Mouse (Mus musculus) embryonic facial prominence, embryonic 11.5 days (tissue): ENCODE measurements around the gene Ufc1. TPM values are rescaled to one million over a fixed set of nuclear protein-coding genes. Genes with fewer than 3 reads are reported as not detected.
A peak's percentile ranks its signal among the peaks of the same experiment; 100 is the strongest.

Experiments
- ATAC-seq: fragments of 200-750 bp; cut with Nextera tagmentation; replicated peaks from 2 replicates; pipeline ENCODE4 v1.8.0; 2017; ENCODE audit warnings: low read depth; ENCODE audit not compliant: insufficient number of reproducible peaks, low FRiP score, low TSS enrichment
- DNase-seq: peaks from one replicate; pipeline ENCODE4 v3.0.0-alpha.2; 2015; ENCODE audit warnings: low spot score
- H3K27ac ChIP-seq: fragments of 300-500 bp; sonication (generic); replicated peaks from 2 replicates; pipeline ENCODE4 v1.5.1; 2014; ENCODE audit warnings: mild to moderate bottlenecking, low read depth, low read length, control low read depth
- H3K27me3 ChIP-seq: fragments of 300-500 bp; sonication (generic); 2 replicates; pipeline ENCODE4 v1.6.1; 2014; ENCODE audit warnings: mild to moderate bottlenecking, low read length, moderate library complexity, mixed read lengths; ENCODE audit not compliant: control insufficient read depth, insufficient read depth
- H3K36me3 ChIP-seq: fragments of 300-500 bp; sonication (generic); replicated peaks from 2 replicates; pipeline ENCODE4 v1.6.1; 2014; ENCODE audit warnings: low read depth, mild to moderate bottlenecking, low read length, moderate library complexity, mixed read lengths; ENCODE audit not compliant: control insufficient read depth, insufficient read depth
- H3K4me1 ChIP-seq: fragments of 300-500 bp; sonication (generic); 2 replicates; pipeline ENCODE4 v1.6.1; 2014; ENCODE audit warnings: low read length, mixed read lengths; ENCODE audit not compliant: control insufficient read depth, insufficient read depth
- H3K4me2 ChIP-seq: fragments of 300-500 bp; sonication (generic); 2 replicates; pipeline ENCODE4 v1.6.1; 2014; ENCODE audit warnings: low read depth, mild to moderate bottlenecking, control low read depth, low read length, moderate library complexity
- H3K4me3 ChIP-seq: fragments of 300-500 bp; sonication (generic); 2 replicates; pipeline ENCODE4 v1.5.1; 2014; ENCODE audit warnings: low read depth, low read length, control low read depth
- H3K9ac ChIP-seq: fragments of 300-500 bp; sonication (generic); replicated peaks from 2 replicates; pipeline ENCODE4 v1.6.1; 2014; ENCODE audit warnings: mild to moderate bottlenecking, control low read depth, low read length
- H3K9me3 ChIP-seq: fragments of 300-500 bp; sonication (generic); replicated peaks from 2 replicates; pipeline ENCODE4 v1.6.1; 2016; ENCODE audit warnings: mild to moderate bottlenecking, low read length, inconsistent platforms, mixed read lengths; ENCODE audit not compliant: control insufficient read depth
- WGBS: fragments of 180-500 bp; shearing (Covaris S2); extraction: QIAGEN DNeasy Blood & Tissue Kit; methylation state at CpG from one replicate; pipeline ENCODE4 v1.1.7; 2014; 5-methylcytosine and 5-hydroxymethylcytosine counted together
- polyA plus RNA-seq: library from polyadenylated mRNA; unstranded; fragments of >200 nt; fragmentation: Nextera tagmentation; extraction: Ambion mirVana; gene quantifications from 2 replicates; pipeline ENCODE4 v1.2.1, GENCODE M21; 2014

Gene Ufc1
- polyA plus RNA-seq = 109 and 114 TPM in 2 replicates

- no peaks in the 10 kb centered on the region for H3K36me3 ChIP-seq
- DNase-seq (peak; percentile 89), ATAC-seq (peak; percentile 42)
- peak within 1 kb of the TSS; percentile 71 for H3K4me3 ChIP-seq
- H3K9me3 ChIP-seq = no peaks in the 10 kb centered on the region
- H3K27me3 ChIP-seq = no peaks in the 10 kb centered on the region
- peak within 1 kb of the TSS; percentile 91 for H3K9ac ChIP-seq
- H3K4me1 ChIP-seq = no peaks in the 10 kb centered on the region
- peak within 1 kb of the TSS; percentile 91 for H3K27ac ChIP-seq
- H3K4me2 ChIP-seq = peak within 1 kb of the TSS; percentile 46
- WGBS = under 1% methylated on average over 42 of the region's 42 CpGs
Measured at GRCm38 (mm10) chr1:171294298-171295062, at the start of gene Ufc1. Ufc1 (minus strand) TSS chr1:171295024.

- DNase-seq = no peak
- ATAC-seq = 0 out of 2 replicates have a peak, but pooled peaks have one; percentile 15
- 87% methylated on average over 8 of the region's 9 CpGs for WGBS
- Histone ChIP-seq H3K27ac (no peak overlapping the region), H3K4me2 (no peak overlapping the region), H3K4me1 (no peaks in the 10 kb centered on the region), H3K36me3 (peaks cover 5% of the 10 kb centered on the region), H3K9me3 (no peaks in the 10 kb centered on the region; the same call in 1 of the 2 replicates), H3K4me3 (no peak overlapping the region), H3K9ac (no peak overlapping the region), H3K27me3 (no peaks in the 10 kb centered on the region)
Measured at GRCm38 (mm10) chr1:171343922-171344677, 49.3 kb upstream of the Ufc1 start.

- H3K27me3 ChIP-seq = no peaks in the 10 kb centered on the region
- H3K4me1 ChIP-seq = no peaks in the 10 kb centered on the region
- H3K4me2 ChIP-seq = no peak overlapping the region
- H3K36me3 ChIP-seq = peaks cover 5% of the 10 kb centered on the region
- H3K9me3 ChIP-seq = no peaks in the 10 kb centered on the region; the same call in 1 of the 2 replicates
- H3K27ac ChIP-seq = no peak overlapping the region
- no peak for DNase-seq
- H3K4me3 ChIP-seq = no peak overlapping the region
- no peak overlapping the region for H3K9ac ChIP-seq
- ATAC-seq = no peak
- 93% methylated on average over 16 of the region's 16 CpGs for WGBS
Measured at GRCm38 (mm10) chr1:171342262-171343207, 47.7 kb upstream of the Ufc1 start.

DNA sequence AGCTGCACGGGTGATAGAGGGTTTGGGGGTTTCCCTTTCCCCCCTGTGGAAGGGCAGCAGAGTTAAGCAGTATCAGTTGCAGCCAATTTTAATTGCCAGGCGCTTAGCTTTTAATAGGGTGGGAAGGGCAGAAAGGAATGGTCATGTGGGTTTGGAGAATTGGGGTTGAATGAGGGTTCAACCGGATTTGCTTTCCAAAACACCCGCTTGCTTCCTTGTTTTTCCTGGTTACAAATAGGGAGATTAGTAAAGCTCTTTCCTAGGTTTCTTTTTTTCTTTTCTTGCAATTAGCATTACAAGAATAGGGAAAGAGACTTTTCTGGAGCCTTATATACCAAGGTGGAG, 35.4 kb upstream of the Ufc1 start:
- ATAC-seq (no peak), DNase-seq (no peak)
- no peaks in the 10 kb centered on the region for H3K36me3 ChIP-seq
- H3K4me1 ChIP-seq = no peaks in the 10 kb centered on the region; the same call in 1 of the 2 replicates
- H3K27ac ChIP-seq = peak overlapping the region; percentile 99
- WGBS = under 1% methylated on average over 4 of the region's 4 CpGs
- no peaks in the 10 kb centered on the region for H3K27me3 ChIP-seq
- H3K9ac ChIP-seq = peak overlapping the region; percentile 99
- peak overlapping the region; percentile 78 for H3K4me2 ChIP-seq
- H3K9me3 ChIP-seq = no peaks in the 10 kb centered on the region
- H3K4me3 ChIP-seq = peak overlapping the region; percentile 82

GRCm38 (mm10) chr1:171329433-171330215, 34.8 kb upstream of the Ufc1 start:
- peak overlapping the region; percentile 99 for H3K27ac ChIP-seq
- H3K9me3 ChIP-seq = no peaks in the 10 kb centered on the region
- H3K27me3 ChIP-seq = no peaks in the 10 kb centered on the region
- H3K4me3 ChIP-seq = peak overlapping the region; percentile 82
- DNase-seq (peak; percentile 92), ATAC-seq (peak; percentile 88)
- 1% methylated on average over 41 of the region's 61 CpGs for WGBS
- H3K9ac ChIP-seq = peak overlapping the region; percentile 99
- peak overlapping the region; percentile 78 for H3K4me2 ChIP-seq
- no peaks in the 10 kb centered on the region for H3K36me3 ChIP-seq
- H3K4me1 ChIP-seq = no peaks in the 10 kb centered on the region; the same call in 1 of the 2 replicates

- WGBS = under 1% methylated on average over 43 of the region's 48 CpGs
Measured at GRCm38 (mm10) chr1:171328839-171329432, 34.1 kb upstream of the Ufc1 start, which contains the start of gene Dedd. Dedd (plus strand) TSS chr1:171329145.

More at GRCm38 (mm10) chr1:171328839-171329432, 34.1 kb upstream of the Ufc1 start, which contains the start of gene Dedd:
- peak within 1 kb of the TSS; percentile 99 for H3K27ac ChIP-seq
- ATAC-seq = peak; percentile 95
- peak within 1 kb of the TSS; percentile 78 for H3K4me2 ChIP-seq
- DNase-seq = peak; percentile 93
- no peaks in the 10 kb centered on the region for H3K27me3 ChIP-seq
- no peaks in the 10 kb centered on the region for H3K36me3 ChIP-seq
- H3K4me3 ChIP-seq = peak within 1 kb of the TSS; percentile 82
- H3K9ac ChIP-seq = peak within 1 kb of the TSS; percentile 99
- no peaks in the 10 kb centered on the region; the same call in 1 of the 2 replicates for H3K4me1 ChIP-seq
- H3K9me3 ChIP-seq = no peaks in the 10 kb centered on the region
